9 mouse cellular contexts compared by ENCODE assay signal in the genomic region with DNA sequence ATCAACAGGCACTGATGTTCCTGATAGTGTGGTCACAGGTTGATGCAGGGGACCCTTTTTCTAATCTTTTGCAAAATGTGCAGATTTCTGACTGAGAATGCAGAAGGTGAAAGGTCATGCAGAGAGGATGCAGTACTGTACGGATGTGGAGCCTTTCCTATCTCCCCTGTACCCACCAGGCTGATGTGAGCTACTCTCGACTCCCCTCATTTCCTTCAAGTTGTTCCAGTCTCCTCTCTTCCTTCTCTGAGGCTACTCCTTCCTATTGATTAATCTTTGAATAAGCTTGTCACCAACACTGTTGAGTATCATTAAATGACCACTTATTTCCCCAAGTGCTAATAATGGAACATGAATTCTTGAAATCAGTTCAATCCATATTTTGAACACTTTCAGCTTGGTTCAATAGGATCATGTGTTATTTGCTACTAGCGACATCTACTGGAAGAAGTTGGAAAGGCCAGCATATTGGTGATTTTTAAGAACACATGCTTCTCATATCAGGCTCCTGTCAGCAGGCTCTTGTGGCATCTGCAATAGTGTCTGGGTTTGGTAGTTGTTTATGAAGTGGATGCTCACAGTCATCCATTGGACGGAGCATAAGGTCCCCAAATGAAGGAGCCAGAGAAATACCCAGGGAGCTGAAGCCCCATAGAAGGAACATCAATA. TPM values are rescaled to one million over a fixed set of nuclear protein-coding genes. Genes with fewer than 3 reads are reported as not detected.
DNase-seq lines count a peak whose midpoint lies in the region; ATAC-seq and TF ChIP-seq lines count a peak whose summit lies in the region.
"Had no signal": no experiment of that assay in that cellular context is flagged by ENCODE, and none has a peak within 500 bp of the region (broad histone marks: within the 10 kb centered on the region; RNA-seq: fewer than 3 reads in every experiment).

No protein-coding gene starts in this region.

- H3K9ac ChIP-seq in neural tube, embryonic 13.5 days: no peak overlapping the region

- H3K4me1 ChIP-seq in G1E (ENCODE audit: insufficient read depth, low read depth, low read length): peaks cover 1% of the 10 kb centered on the region; the same call in 1 of the 2 replicates
- H3K4me1 ChIP-seq in heart, embryonic 10.5 days: no peaks in the 10 kb centered on the region
- no peaks in the 10 kb centered on the region for H3K4me1 ChIP-seq in neural tube, embryonic 13.5 days (replicated peaks)

- no peaks in the 10 kb centered on the region for H3K36me3 ChIP-seq in G1E (replicated peaks)
- H3K36me3 ChIP-seq in heart, embryonic 10.5 days: no peaks in the 10 kb centered on the region
- no peaks in the 10 kb centered on the region for H3K36me3 ChIP-seq in neural tube, embryonic 13.5 days

- peaks cover 13% of the 10 kb centered on the region for H3K27me3 ChIP-seq in G1E (ENCODE audit: insufficient read depth, low read length)
- no peaks in the 10 kb centered on the region for H3K27me3 ChIP-seq in heart, embryonic 10.5 days (ENCODE audit: insufficient read depth, poor library complexity, severe bottlenecking)
- H3K27me3 ChIP-seq in neural tube, embryonic 13.5 days: no peaks in the 10 kb centered on the region

- peak; percentile 56 for TF ChIP-seq CTCF in G1E (IDR thresholded peaks at IDR 0.05; ENCODE audit: low read depth, low read length)

- no peak overlapping the region for H3K27ac ChIP-seq in heart, embryonic 10.5 days
- H3K27ac ChIP-seq in neural tube, embryonic 13.5 days (replicated peaks): no peak overlapping the region

- no peak overlapping the region for H3K4me3 ChIP-seq in G1E (ENCODE audit: low read depth, low read length)
- H3K4me3 ChIP-seq in heart, embryonic 10.5 days: no peak overlapping the region
- H3K4me3 ChIP-seq in neural tube, embryonic 13.5 days: no peak overlapping the region

- WGBS in heart, embryonic 10.5 days: 26% methylated on average over 4 of the region's 4 CpGs
- 34% methylated on average over 4 of the region's 4 CpGs for WGBS in neural tube, embryonic 13.5 days

- H3K9me3 ChIP-seq in G1E (replicated peaks): peaks cover 7% of the 10 kb centered on the region
- H3K9me3 ChIP-seq in heart, embryonic 10.5 days: no peaks in the 10 kb centered on the region; the same call in 1 of the 2 replicates
- H3K9me3 ChIP-seq in neural tube, embryonic 13.5 days: peaks cover 8% of the 10 kb centered on the region; the same call in 1 of the 2 replicates

- H3K4me2 ChIP-seq in neural tube, embryonic 13.5 days: no peak overlapping the region

- ATAC-seq in G1E (ENCODE audit: extremely low read depth, insufficient number of reproducible peaks, low FRiP score, poor library complexity, severe bottlenecking): peak; percentile 59; the same call in 1 of the 2 replicates
- ATAC-seq in neural tube, embryonic 13.5 days (ENCODE audit: low read depth): 0 out of 2 replicates have a peak, but pooled peaks have one; percentile 47

- DNase-seq in left cerebral cortex, adult 18-20 months (ENCODE audit: low spot score in 2 of 2): peak; percentile 22 to 61
- DNase-seq in left cerebral cortex, adult 8-10 months (ENCODE audit: low spot score in 2 of 2): no peak
- peak; percentile 27 for DNase-seq in G1E (ENCODE audit: low spot score)
- DNase-seq in cerebellum, adult 18-20 months: peak; percentile 23 to 53
- DNase-seq in heart, embryonic 10.5 days (ENCODE audit: low spot score): peak; percentile 77
- peak; percentile 8 to 85 for DNase-seq in layer of hippocampus, postnatal 14 days (ENCODE audit: low spot score in 2 of 2)
- no peak for DNase-seq in testis, postnatal 10 days (ENCODE audit: low spot score)

RNA-seq across cellular contexts. Expression of a gene that starts 12.7 kb away (rescaled TPM):
- total RNA-seq in left cerebral cortex, adult 18-20 months (2021): not detected
- total RNA-seq in left cerebral cortex, adult 8-10 months (2022): not detected
- total RNA-seq in G1E (2014; fragmentation: Nextera tagmentation): not detected in 2 replicates
- not detected in 2 replicates for total RNA-seq in G1E (2017)
- polyA plus RNA-seq in G1E (2012): not detected in 2 replicates
- not detected in 2 replicates for polyA plus RNA-seq in heart, embryonic 10.5 days (2016; fragmentation: Nextera tagmentation; extraction: Ambion mirVana)
- not detected for total RNA-seq in layer of hippocampus, postnatal 14 days (2021)
- not detected in 2 replicates for polyA plus RNA-seq in neural tube, embryonic 13.5 days (2015; fragmentation: Nextera tagmentation; extraction: Ambion mirVana)
- polyA plus RNA-seq: spleen, adult 2 months had no signal

RNA-seq across cellular contexts. Expression of a gene that starts 27.6 kb away (rescaled TPM):
- not detected for total RNA-seq in left cerebral cortex, adult 18-20 months (2021)
- not detected for total RNA-seq in left cerebral cortex, adult 8-10 months (2022)
- total RNA-seq in G1E (2014; fragmentation: Nextera tagmentation): not detected in 2 replicates
- 0.27 TPM in 1 of 2 replicates, not detected in the other for total RNA-seq in G1E (2017)
- polyA plus RNA-seq in G1E (2012): not detected in 2 replicates
- polyA plus RNA-seq in heart, embryonic 10.5 days (2016; fragmentation: Nextera tagmentation; extraction: Ambion mirVana): not detected in 2 replicates
- total RNA-seq in layer of hippocampus, postnatal 14 days (2021): not detected
- polyA plus RNA-seq in neural tube, embryonic 13.5 days (2015; fragmentation: Nextera tagmentation; extraction: Ambion mirVana): not detected in 2 replicates
- polyA plus RNA-seq: spleen, adult 2 months had no signal

RNA-seq across cellular contexts. Expression of a gene that starts 31.9 kb away (rescaled TPM):
- total RNA-seq in left cerebral cortex, adult 18-20 months (2021): not detected
- total RNA-seq in left cerebral cortex, adult 8-10 months (2022): not detected
- total RNA-seq in G1E (2014; fragmentation: Nextera tagmentation) (not detected in 2 replicates), G1E (2017) (0.29 TPM in 1 of 2 replicates, not detected in the other)
- not detected in 2 replicates for polyA plus RNA-seq in G1E (2012)
- polyA plus RNA-seq in heart, embryonic 10.5 days (2016; fragmentation: Nextera tagmentation; extraction: Ambion mirVana): not detected in 2 replicates
- not detected for total RNA-seq in layer of hippocampus, postnatal 14 days (2021)
- not detected in 2 replicates for polyA plus RNA-seq in neural tube, embryonic 13.5 days (2015; fragmentation: Nextera tagmentation; extraction: Ambion mirVana)
- polyA plus RNA-seq: spleen, adult 2 months had no signal

RNA-seq across cellular contexts. Expression of a gene that starts 44.5 kb away (rescaled TPM):
- not detected for total RNA-seq in left cerebral cortex, adult 18-20 months (2021)
- not detected for total RNA-seq in left cerebral cortex, adult 8-10 months (2022)
- not detected in 2 replicates for total RNA-seq in G1E (2014; fragmentation: Nextera tagmentation)
- not detected in 2 replicates for total RNA-seq in G1E (2017)
- polyA plus RNA-seq in G1E (2012): not detected in 2 replicates
- polyA plus RNA-seq in heart, embryonic 10.5 days (2016; fragmentation: Nextera tagmentation; extraction: Ambion mirVana): not detected in 2 replicates
- total RNA-seq in layer of hippocampus, postnatal 14 days (2021): not detected
- polyA plus RNA-seq in neural tube, embryonic 13.5 days (2015; fragmentation: Nextera tagmentation; extraction: Ambion mirVana): not detected in 2 replicates
- polyA plus RNA-seq: spleen, adult 2 months had no signal

RNA-seq across cellular contexts. Expression of a gene that starts 50.6 kb away (rescaled TPM):
- 1 to 10 TPM; 2.0 to 2.6 TPM for total RNA-seq in left cerebral cortex, adult 18-20 months (2021)
- total RNA-seq in left cerebral cortex, adult 8-10 months (2022): 1 to 10 TPM; 1.8 to 2.8 (median 2.1) TPM
- total RNA-seq in G1E (2014; fragmentation: Nextera tagmentation) (not detected in 2 replicates), G1E (2017) (0.06 and 0.33 TPM in 2 replicates)
- polyA plus RNA-seq in G1E (2012): not detected in 2 replicates
- 2.5 and 2.8 TPM in 2 replicates for polyA plus RNA-seq in heart, embryonic 10.5 days (2016; fragmentation: Nextera tagmentation; extraction: Ambion mirVana)
- total RNA-seq in layer of hippocampus, postnatal 14 days (2021): 1 to 10 TPM; 2.4 to 3.7 TPM
- polyA plus RNA-seq in neural tube, embryonic 13.5 days (2015; fragmentation: Nextera tagmentation; extraction: Ambion mirVana): 0.49 and 0.68 TPM in 2 replicates

Comparison
In these comparisons a context has a peak if more than half of its experiments do, and no peak if none do; other contexts are left out.
1. DNase-seq: peak in left cerebral cortex, adult 18-20 months (2 of 2), G1E (single experiment), cerebellum, adult 18-20 months (2 of 2), heart, embryonic 10.5 days (single experiment) and layer of hippocampus, postnatal 14 days (2 of 2); none in left cerebral cortex, adult 8-10 months (0 of 2) and testis, postnatal 10 days (single experiment).